Mouse (Mus musculus): ENCODE measurements around the gene Nup62.
A peak's percentile ranks its signal among the peaks of the same experiment; 100 is the strongest.

Nup62 gene

DNA sequence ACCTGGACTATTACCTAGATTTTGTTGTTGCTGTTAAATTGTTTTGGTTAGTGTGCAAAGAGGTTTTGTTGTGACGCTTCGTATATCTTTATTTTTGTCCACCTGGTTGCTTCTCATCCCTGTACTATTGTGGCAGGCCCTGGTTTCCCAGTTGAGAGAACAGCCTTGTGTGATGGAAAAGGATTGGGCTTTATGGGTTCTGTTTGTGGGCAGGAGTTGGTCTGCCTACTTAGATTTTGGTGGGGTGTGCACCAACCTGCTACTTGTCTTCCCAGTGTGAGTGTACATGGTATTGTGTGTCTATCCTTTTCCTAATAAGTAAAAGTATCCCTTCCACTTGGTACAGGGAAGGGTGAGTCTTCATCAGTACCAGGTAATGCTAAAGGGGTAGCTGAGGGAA lies 3.5 kb downstream of the Nup62 start:
- DNase-seq = peak; percentile 0

DNA sequence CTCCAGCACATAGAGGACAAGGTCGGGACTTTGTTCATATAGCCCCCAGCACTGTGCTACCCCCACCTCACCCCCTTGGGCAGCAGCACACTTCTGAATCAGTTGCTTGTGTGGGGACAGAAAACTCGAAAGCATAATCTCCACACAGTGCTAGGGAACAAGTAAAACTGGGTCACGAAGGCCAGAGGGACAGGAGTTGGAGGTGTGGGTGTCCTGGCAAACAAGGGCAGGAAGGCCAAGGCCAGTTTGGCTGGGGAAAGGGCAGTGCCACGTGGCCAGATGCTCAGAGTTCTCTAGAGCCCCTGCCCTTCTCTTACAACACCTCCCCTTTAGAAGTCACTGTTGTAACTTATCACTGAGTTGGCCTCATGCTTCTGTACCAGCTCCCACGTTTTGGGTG lies 4.0 kb downstream of the Nup62 start:
- DNase-seq = peak; percentile 2

DNA sequence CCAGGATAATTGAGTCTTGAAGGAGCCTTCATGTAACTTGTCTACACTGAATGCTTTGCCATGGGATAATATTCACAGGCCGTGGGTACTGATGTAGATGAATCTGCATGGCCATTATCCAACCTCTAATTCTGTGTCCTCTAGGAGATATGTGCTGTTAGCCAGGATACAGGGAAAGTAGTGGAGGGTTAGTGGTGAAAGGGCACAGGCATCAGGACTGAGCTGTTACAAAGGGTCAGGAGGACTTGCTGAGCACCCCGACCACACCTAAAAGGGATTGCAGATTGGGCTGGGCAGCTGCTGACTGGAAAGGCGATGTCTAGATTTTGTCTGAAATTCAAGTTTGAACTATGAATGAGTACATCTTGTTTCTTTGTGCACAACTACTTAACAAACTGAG lies 4.6 kb downstream of the Nup62 start:
- peak; percentile 0 for DNase-seq

DNA sequence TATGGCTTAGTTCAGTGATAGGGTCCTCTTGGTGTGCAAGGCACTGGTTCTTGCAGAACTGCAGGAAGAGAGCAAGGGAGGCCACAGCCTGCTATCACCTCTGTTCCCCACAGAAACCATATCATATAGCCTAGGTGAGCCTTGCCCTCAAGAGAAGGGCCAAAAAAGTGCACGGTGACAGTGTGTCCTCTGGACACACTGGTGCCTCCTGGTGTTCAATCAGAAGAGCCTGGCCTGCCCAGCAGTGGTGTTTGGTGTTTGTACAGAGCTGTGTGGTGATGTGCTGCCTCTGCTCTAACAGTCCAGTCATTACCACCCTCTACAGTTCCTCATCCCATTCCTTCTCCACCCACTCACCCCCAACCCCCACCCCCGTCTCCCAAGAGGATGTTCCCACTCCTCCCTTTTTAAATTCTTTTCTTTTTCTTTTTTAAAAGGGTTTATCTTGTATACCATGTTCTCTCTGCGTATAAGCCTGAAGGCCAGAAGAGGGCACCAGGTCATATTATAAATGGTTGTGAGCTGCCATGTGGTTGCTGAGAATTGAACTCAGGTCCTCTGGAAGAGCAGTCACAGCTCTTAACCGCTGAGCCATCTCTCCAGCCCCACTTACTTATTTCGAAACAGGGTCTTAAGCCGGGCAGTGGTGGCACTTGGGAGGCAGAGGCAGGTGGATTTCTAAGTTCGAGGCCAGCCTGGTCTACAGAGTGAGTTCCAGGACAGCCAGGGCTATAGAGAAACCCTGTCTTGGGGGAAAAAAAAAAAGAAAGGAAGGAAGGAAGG lies 6.0 kb downstream of the Nup62 start:
- peak; percentile 9 for DNase-seq

DNA sequence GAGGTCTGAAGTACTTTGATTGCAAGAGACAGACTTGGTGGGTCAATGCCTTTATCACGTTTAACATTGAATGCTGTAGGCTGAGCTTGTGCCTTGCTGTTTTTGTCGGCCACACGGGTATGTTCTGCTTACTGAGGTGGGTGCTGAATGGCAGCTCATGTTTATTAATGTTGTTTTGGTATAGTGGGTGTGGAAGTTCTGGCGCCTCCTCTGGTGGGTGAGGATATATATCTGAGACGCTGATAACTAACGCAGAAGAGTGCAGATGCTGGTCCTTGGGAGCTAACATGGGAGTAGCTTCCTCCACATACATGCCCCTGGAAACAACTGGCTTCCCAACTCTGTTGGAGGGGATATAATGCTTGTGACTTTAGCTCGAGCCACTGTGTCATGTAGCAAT lies 7.5 kb downstream of the Nup62 start:
- no peak for DNase-seq

DNA sequence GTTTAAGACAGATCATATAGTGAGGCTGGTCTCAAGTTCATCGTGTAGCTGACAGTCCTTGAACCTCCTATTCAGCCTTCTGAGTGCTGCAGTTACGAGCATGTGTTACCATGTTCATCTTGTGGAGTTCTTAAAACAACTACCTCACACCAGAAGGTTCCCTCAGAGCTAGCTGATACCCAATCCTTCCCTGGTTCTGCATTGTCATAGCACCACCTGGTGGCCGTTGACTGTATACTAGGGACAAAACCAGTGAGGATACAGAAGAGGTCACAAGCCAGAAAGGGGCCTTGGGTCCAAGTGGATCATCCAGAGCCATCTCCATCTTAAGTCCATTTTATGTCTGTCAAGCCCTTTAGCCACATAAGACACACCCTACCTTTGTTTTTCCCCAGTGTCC lies 9.0 kb downstream of the Nup62 start:
- peak; percentile 89 for DNase-seq

DNA sequence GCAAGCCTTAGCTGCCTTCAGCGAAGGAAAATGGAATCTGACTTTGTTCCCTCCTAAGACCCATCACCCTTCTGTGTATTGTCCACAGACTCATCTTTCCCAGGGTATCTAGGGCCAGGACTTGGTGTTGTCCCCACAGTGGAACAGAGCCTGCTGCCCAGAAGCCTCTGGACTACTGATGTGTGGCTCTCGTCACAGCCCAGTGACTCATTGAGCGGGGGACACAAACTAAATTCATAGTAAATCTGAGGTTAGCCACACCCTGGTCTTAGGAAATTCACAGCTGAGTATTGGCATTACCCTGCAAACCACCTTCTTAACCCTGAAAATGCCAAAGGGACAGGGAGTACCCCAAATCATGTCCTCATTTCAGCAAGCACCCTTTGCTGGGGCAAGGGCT lies 10.9 kb downstream of the Nup62 start:
- no peak for DNase-seq

DNA sequence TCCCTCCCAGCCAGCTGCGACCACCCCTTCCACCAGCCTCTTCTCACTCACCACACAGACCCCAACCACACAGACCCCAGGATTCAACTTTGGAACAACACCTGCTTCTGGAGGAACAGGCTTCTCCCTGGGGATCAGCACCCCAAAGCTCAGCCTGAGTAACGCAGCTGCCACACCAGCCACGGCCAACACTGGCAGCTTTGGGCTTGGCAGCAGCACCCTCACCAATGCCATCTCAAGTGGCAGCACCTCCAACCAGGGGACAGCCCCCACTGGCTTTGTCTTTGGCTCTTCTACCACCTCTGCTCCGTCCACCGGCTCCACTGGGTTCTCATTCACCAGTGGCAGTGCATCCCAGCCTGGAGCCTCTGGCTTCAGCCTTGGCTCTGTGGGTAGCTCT lies 12.8 kb downstream of the Nup62 start:
- no peak for DNase-seq

DNA sequence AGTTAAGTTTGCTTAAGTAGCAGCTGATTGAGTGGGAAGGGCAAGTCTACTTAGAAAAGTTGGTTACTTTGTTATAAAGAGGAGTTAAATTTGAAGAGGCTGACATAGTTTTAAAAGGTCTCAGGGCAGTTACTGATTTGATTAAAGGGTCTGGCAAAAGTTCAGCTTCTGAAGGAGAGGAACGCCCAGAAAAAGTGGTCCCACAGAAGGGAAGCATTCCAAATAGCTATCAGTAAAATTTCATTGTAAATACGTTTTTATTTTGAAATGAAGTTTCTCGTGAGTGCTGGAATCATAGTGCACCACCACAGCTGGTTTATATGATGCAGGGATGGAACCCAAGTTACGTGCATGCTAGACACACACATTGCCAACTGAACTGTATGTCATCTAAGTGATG lies 16.9 kb downstream of the Nup62 start:
- no peak for DNase-seq

DNA sequence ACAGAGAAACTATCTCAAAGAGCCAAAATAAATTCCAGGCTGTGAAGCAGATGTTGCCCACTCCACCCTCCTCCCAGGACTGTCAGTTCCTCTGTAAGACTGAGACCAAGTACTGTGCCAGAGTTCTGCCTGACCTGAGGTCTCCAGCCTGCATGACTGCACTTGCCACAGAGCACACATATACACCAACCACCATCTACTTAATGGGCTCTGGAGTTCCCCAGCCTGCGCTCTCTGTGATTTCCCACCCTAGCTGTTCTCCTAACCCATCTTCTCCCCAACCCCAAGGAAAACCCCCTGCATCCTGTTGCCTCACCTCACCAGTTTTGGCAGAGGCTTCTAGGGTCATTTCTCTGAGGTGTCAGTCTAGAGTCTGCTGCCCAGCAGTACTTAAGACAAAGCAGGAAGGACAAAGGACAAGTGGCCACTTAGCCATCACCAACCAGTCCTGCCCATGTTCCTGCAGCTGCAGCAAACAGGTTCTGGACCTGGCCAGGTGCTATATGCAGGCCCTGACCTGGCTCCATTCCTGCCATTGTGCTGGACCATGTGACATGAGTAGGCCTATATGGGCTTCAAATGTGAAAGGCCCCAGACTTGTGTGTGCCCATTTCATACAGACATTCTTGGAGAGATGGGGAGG lies 19.6 kb downstream of the Nup62 start:
- no peak for DNase-seq

DNA sequence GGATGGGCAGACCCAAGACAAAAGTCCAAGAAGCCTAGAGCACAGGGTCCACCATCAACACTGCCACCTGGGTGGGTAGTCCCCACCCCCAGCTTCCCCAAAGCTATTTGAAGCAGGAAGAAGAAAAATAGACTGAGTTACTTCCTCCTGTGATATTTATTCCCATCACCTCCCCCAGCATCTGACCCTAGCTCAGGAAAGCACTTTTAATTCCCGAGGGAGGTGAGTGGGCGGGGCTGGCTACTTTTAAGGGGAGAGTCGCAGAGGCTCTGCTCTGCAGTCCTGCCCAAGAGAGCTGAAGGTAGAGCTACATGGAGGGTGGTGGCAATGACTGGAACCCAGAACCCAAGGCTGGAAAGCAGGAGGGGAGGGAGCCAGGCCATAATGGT lies 20.1 kb downstream of the Nup62 start:
- DNase-seq = no peak

DNA sequence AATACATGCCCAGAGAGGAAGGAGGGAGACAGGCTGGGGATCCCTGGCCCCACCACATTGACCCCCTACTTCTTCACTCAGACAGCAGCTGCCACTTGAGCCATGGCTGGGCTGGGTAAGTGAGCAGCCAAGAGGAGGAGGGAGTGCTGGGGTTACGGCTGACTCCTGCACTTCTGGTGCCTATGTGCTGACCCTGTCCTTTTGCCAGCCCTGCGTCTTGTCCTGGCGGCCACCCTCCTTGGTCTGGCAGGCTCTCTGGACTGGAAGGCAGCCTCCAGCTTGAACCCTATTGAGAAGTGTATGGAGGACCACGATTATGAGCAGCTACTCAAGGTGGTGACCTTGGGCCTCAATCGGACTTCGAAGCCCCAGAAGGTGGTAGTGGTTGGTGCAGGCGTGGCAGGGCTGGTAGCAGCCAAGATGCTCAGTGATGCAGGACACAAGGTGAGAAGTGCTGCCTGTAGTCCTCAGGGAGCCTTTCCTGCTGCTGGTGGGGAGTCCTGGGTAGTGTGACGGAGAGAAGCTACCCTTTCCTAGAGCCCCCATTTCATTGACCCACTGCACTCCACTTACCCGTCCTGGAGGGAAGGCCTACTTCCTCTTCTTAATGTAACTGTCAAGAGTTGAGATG lies 20.6 kb downstream of the Nup62 start:
- no peak for DNase-seq

DNA sequence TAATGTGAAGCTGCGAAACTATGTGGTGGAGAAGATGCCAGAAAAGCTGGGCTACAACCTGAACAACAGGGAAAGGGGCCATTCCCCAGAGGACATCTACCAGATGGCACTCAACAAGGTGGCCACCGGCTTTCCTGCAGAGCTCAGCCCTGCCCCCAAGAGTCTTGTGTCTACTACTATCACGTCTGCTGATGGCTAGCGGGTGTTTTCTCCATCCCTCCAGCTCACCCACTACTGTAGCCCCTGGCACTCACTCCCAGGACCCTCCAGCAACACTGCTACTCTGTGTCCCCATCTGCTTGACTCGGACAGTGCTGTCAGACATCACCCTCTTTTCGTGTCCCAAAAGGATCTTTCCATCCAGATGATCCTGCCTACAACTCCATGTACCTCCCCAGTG lies 22.2 kb downstream of the Nup62 start:
- no peak for DNase-seq

DNA sequence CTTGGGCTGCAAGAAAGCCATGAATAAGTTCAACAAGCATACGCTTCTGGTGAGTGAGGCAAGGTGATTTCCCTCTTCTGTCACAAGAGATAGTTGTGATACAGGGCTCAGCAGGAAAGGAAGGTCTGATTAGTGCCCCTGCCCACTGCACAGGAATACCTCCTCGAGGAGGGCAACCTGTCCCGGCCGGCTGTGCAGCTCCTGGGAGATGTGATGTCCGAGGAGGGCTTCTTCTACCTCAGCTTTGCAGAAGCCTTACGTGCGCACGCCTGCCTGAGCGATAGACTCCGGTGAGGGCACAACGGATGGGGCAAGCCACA lies 23.2 kb downstream of the Nup62 start:
- no peak for DNase-seq

DNA sequence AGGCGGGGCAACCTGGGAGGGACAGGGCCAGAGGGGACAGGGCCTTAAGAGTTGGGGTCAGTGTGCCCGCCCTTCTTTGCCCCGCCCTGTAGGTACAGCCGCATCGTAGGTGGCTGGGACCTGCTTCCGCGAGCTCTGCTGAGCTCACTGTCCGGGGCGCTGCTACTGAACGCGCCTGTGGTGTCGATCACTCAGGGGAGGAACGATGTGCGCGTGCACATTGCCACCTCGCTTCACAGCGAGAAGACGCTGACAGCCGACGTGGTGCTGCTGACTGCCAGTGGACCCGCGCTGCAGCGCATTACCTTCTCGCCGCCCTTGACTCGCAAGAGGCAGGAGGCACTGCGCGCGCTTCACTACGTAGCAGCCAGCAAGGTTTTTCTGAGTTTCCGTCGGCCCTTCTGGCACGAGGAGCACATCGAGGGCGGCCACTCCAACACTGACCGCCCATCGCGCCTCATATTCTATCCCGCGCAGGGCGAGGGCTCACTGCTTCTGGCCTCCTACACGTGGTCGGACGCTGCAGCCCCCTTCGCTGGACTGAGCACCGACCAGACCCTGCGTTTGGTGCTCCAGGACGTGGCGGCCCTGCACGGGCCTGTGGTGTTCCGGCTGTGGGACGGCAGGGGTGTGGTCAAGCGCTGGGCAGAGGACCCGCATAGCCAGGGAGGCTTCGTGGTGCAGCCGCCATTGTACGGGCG lies 23.8 kb downstream of the Nup62 start:
- DNase-seq = peak; percentile 48

DNA sequence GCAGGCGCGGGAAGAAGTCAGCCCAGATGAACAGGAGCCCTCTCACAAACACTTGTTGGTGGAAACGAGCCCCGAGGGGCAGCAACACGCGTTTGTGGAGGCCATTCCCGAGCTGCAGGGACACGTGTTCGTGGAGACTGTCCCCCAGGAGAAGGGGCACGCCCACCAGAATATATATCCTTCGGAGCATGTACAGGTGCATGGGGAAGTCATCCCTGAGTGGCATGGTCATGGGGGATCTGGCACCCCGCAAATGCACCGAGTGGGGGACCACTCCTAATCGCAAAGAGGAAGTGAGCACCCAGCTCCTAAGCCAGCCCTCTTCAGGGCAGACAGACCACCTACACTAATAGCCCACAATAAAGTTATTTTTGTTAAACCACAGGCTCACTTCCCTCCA lies 24.5 kb downstream of the Nup62 start:
- no peak for DNase-seq

DNA sequence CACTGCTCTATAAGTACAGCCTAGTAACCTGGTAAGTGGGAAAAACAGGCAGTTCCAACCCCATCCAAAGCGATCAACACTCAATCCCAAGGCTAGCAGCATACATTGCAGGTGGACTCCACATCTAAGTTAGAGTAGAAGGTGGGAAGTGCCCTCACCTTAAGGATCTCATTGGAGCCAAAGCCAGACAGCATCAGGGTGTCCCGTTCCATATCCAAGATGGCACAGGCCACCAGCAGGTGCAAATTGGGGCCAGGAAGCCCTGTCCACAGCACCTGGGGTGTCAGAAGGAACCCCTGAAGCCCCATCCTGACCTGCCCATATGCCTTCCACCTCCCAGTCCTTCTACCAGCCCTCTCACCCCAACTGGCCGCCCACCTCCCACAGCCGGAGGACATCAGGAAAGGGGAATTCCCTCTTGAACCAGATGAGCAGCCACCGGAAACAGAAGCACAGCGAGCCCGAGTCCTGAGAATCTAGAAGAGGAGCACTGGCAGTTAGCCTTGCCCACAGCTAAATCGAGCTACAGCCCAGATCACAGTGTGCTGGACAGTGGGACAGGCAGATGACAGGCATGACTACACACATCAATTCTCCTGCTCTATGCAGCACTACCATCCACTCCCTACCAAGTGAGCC lies 26.1 kb downstream of the Nup62 start:
- DNase-seq = no peak

DNA sequence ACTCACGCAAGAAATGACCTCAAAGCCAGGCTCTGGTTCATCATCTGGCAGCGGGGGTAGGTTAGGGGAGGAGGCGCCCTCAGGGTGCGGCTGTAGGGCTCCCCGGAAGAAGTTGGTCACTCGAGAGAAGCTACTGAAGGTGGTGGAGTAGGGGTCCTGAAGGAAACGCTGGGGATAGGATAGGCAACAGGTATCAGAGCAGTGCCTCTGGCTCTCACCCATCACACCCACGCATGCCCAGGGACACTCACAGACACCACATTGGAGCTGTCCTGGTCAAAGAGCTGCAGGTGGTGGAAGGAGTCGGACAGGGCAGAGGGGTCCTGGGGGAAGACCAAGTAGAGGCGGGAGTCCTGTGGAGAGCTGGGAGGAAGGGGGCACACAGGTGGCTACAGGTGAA lies 29.1 kb downstream of the Nup62 start:
- no peak for DNase-seq

DNA sequence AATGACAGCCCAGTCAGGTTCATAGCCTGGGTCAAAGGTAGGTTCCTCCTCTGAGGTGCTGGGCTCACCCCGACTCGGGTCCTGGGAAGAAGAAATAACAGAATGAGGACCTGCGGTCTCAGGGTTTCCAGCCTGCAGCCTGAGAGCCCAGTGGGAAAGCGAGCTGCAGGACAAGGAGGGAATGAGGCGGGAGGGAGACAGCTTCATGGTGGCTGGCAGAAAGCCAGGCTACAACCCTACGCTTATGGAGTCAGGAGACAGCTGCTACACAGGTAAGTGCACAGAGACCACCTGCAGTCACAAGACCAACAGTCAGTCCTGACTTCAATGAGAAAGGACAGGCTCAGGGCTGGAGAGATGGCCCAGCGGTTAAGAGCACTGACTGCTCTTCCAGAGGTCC lies 30.9 kb downstream of the Nup62 start:
- DNase-seq = no peak

DNA sequence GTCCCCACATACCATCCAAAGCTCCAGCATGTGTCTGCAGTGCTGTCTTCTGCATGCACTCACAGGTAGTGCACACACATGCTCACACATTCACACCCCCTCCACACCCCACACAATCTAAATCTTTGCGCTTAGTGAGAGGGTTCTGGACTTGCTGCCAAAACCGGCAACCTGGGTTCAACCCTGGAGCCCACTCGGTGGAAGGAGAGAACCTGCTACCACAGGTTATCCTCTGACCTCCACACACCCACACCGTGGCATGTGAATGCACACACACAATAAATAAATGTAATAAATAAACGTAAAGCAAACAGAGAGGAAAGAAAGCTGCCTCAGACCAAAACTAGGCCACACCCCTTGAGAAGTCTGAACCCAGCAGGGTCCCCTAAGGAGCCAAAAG lies 31.9 kb downstream of the Nup62 start:
- no peak for DNase-seq

DNA sequence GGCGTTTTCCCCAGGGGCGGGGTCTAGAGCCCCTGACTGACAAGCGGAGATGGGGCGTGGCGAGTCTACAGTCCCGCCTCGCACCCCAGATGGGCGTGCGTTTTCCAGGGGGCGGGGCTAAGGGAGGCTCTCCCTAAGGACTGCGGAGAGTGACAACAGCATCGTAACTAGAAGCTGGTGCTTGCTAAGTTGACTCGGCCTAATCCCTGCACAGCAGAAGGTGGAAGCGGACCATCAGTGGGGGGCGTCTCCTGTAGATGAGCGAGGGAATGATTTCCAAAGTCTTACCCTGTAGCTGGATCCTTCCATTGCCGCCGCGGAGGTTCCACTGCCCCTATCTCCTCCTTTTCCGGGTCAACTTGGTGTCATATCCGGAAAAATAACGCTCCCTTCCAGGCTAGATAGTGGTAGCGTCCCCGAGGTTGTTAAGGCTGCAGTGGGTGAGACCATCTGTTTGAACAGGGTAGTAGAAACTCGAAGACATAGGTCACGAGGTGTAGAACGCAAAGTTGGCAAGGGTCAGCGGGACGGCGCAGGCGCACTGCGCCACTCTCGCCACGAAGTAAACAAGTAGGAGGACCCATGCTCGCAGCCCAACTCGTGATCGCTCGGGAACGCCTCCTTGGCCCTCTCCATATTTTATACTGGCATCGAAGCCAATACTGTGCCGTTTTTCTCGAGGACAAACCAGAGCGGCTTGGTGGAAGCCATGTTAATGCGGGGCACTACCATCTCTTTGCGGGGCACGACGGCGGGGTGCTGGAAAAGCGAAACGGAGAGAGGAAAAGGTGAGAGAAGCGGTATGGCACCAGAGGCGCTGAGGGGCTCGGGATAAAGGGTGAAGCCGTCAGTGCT lies 32.9 kb downstream of the Nup62 start, which contains the start of the genes Akt1s1 and Tbc1d17:
Akt1s1 (plus strand) TSS at position 431 of the 855 bp plus-strand sequence.
Tbc1d17 (minus strand) TSS at position 519 of the 855 bp plus-strand sequence.
- peak; percentile 100 for DNase-seq

DNA sequence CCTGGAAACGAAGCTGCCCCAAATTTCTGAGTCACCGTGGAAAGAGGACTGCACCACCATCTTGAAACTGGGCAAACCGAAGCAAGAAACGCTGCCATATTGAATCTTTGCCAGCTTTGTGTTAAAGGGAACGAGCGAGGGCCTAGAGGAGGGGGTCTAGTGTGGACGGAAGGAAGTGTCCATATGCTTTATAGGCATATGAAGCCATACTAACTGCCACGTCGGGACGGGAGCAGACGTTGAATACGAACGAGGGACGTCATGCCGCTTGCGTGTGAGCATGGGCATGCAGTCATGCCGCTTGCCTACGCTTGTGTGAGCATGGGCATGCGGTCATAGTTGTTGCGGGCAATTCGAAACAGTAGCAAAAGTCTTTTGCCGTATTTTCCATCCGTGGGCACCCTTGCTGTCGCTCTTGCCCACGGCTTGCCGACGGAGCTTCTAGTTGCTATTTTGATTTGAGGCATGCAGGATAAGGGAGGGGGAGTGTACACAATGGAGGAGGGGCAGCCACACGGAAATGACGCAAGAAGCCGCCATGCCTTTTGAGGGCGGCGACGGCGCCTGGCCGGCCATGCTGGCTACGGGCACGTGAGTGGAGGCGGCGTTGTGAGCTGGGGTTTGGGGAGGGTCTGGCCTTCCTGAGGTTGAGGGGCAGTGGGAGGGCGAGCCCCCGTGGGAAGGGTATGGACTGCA lies 33.7 kb downstream of the Nup62 start:
- DNase-seq = peak; percentile 95

Measured in lung, postnatal 10 days (tissue).